Mouse (Mus musculus) bone marrow macrophage, adult 2 months (primary cell): Measurements from ENCODE around the gene Tgm6. TPM values are rescaled to one million over a fixed set of nuclear protein-coding genes. Genes with fewer than 3 reads are reported as not detected.

Experiments
- H3K27ac ChIP-seq: 2 replicates; pipeline ENCODE4 v1.5.1; 2012; ENCODE audit warnings: low read depth, low read length; ENCODE audit not compliant: insufficient read depth
- H3K4me1 ChIP-seq: 2 replicates; pipeline ENCODE4 v1.6.1; 2012; ENCODE audit warnings: low read length; ENCODE audit not compliant: control insufficient read depth, insufficient read depth
- H3K4me3 ChIP-seq: 2 replicates; pipeline ENCODE4 v1.5.1; 2012; ENCODE audit warnings: mild to moderate bottlenecking, low read length, moderate library complexity; ENCODE audit not compliant: insufficient read depth
- CTCF ChIP-seq: IDR thresholded peaks from 2 replicates; pipeline ENCODE4 v1.5.1; 2012; ENCODE audit warnings: low read depth, mild to moderate bottlenecking, low read length, moderate library complexity
- POLR2A ChIP-seq: IDR thresholded peaks from 2 replicates; pipeline ENCODE4 v1.6.1; 2012; ENCODE audit warnings: mild to moderate bottlenecking, low read depth, low read length, borderline replicate concordance
- polyA plus RNA-seq: library from polyadenylated mRNA; stranded (reverse); fragments of >200 nt; gene quantifications from 2 replicates; pipeline ENCODE4 v1.2.4, GENCODE M21; 2012; ENCODE audit not compliant: missing spikeins, insufficient read depth, insufficient read length

The Tgm6 gene
- polyA plus RNA-seq, 1 experiment, result not detected

GRCm38 (mm10) chr2:130171674-130172073, 59.5 kb downstream of the Tgm6 start:
- no peak for TF ChIP-seq CTCF
- no peak for TF ChIP-seq POLR2A
- H3K4me1 ChIP-seq, result peaks cover 3% of the 10 kb centered on the region
- no peak overlapping the region for H3K27ac ChIP-seq
- H3K4me3 ChIP-seq, result no peak overlapping the region

- Histone ChIP-seq H3K4me3 (peak overlapping the region; percentile 96), H3K27ac (no peak overlapping the region), H3K4me1 (peaks cover 8% of the 10 kb centered on the region)
- TF ChIP-seq CTCF, result no peak
- no peak for TF ChIP-seq POLR2A
These were observed 64.6 kb downstream of the Tgm6 start for GRCm38 (mm10) chr2:130176820-130177219.

- TF ChIP-seq POLR2A, result no peak
- no peak for TF ChIP-seq CTCF
- H3K4me1 ChIP-seq, result peaks cover 8% of the 10 kb centered on the region
- H3K4me3 ChIP-seq, result peak overlapping the region; percentile 96
- H3K27ac ChIP-seq, result peak overlapping the region; percentile 76
These were observed 66.1 kb downstream of the Tgm6 start for GRCm38 (mm10) chr2:130178381-130178705.

- TF ChIP-seq POLR2A, result no peak
- no peak for TF ChIP-seq CTCF
- peaks cover 8% of the 10 kb centered on the region for H3K4me1 ChIP-seq
- peak within 1 kb of the TSS; percentile 96 for H3K4me3 ChIP-seq
- peak within 1 kb of the TSS; percentile 76 for H3K27ac ChIP-seq
These were observed 66.7 kb downstream of the Tgm6 start, which contains the start of gene Snrpb for GRCm38 (mm10) chr2:130178706-130179506. Gene Snrpb (minus strand): TSS chr2:130179403.

GRCm38 (mm10) chr2:130179507-130180019, 67.3 kb downstream of the Tgm6 start:
- H3K27ac ChIP-seq, result peak overlapping the region; percentile 20
- peaks cover 8% of the 10 kb centered on the region for H3K4me1 ChIP-seq
- peak overlapping the region; percentile 96 for H3K4me3 ChIP-seq
- TF ChIP-seq CTCF (no peak), POLR2A (no peak)

GRCm38 (mm10) chr2:130188391-130188790, 76.2 kb downstream of the Tgm6 start:
- no peak for TF ChIP-seq POLR2A
- TF ChIP-seq CTCF, result no peak
- Histone ChIP-seq H3K4me1 (no peaks in the 10 kb centered on the region), H3K27ac (no peak overlapping the region), H3K4me3 (no peak overlapping the region)

- H3K4me3 ChIP-seq, result no peak within 1 kb of the TSS
- H3K27ac ChIP-seq, result no peak within 1 kb of the TSS
- TF ChIP-seq POLR2A, result no peak
- no peak for TF ChIP-seq CTCF
- H3K4me1 ChIP-seq, result no peaks in the 10 kb centered on the region
These were observed 82.7 kb downstream of the Tgm6 start, which contains the start of gene Tmc2 for GRCm38 (mm10) chr2:130194894-130195293. Gene Tmc2 (plus strand): TSS chr2:130195194.

GRCm38 (mm10) chr2:130200961-130201360, 88.7 kb downstream of the Tgm6 start:
- TF ChIP-seq POLR2A (no peak), CTCF (no peak)
- no peak overlapping the region for H3K4me3 ChIP-seq
- no peaks in the 10 kb centered on the region for H3K4me1 ChIP-seq
- no peak overlapping the region for H3K27ac ChIP-seq

Other genes with a start within 250 kb of the Tgm6 start
- not detected in 2 replicates for gene Tgm3, start 100.1 kb upstream of the Tgm6 start, polyA plus RNA-seq
- 154 and 166 TPM in 2 replicates for gene Snrpb, start 67.0 kb downstream of the Tgm6 start, polyA plus RNA-seq
- gene Tmc2, start 82.8 kb downstream of the Tgm6 start, polyA plus RNA-seq, result not detected in 2 replicates
- gene Nop56, start 162.0 kb downstream of the Tgm6 start, polyA plus RNA-seq, result 46.4 and 51.8 TPM in 2 replicates
- gene Idh3b, start 172.1 kb downstream of the Tgm6 start, polyA plus RNA-seq, result 162 and 179 TPM in 2 replicates
- not detected in 2 replicates for gene Ebf4, start 182.8 kb downstream of the Tgm6 start, polyA plus RNA-seq